Mouse (Mus musculus): ENCODE results near the gene Mapre3. TPM values are rescaled to one million over a fixed set of nuclear protein-coding genes. Genes with fewer than 3 reads are reported as not detected.
"Not testable (repeated sequence)": the region's sequence is repeated elsewhere in the genome, so short reads cannot be mapped to it uniquely, and the experiment has no call there.

Gene Mapre3
- polyA plus RNA-seq, 1 experiment from 2014 or later: 15.4 TPM

DNA sequence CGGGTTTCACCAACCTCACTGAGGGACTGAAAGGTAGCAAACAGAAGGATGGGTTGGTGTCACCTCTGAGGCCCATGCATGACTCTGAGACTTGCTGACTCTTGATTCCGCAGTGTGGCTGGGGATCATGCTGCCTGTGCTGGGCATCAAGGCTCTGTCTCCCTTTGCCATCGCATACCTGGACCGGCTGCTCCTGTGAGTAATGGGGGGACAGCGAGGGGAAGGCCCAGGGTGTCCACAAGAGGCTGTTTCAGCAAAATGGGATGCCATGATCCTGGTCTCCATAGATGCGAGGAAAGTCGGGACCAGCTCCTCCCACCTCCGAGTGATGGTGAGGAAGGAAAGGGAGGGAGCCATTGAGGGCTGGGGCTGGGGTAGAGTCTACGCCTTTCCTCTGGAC, 58.1 kb downstream of the Mapre3 start:
- Histone ChIP-seq H3K27ac (replicated peaks; ENCODE audit: low read depth, low read length) (no peak overlapping the region), H3K27me3 (ENCODE audit: control insufficient read depth, insufficient read depth, low read length) (no peaks in the 10 kb centered on the region), H3K9ac (replicated peaks; ENCODE audit: low read length) (no peak overlapping the region), H3K4me1 (ENCODE audit: control insufficient read depth, insufficient read depth, low read length) (no peaks in the 10 kb centered on the region), H3K36me3 (replicated peaks; ENCODE audit: control insufficient read depth, insufficient read depth, low read depth, low read length) (peaks cover 31% of the 10 kb centered on the region), H3K9me3 (replicated peaks; ENCODE audit: control insufficient read depth, low read length) (no peaks in the 10 kb centered on the region), H3K4me2 (ENCODE audit: low read depth, low read length) (no peak overlapping the region), H3K4me3 (ENCODE audit: low read depth, low read length) (no peak overlapping the region)
- no peak for ATAC-seq (replicated peaks; ENCODE audit: insufficient number of reproducible peaks, low FRiP score, low TSS enrichment, low read depth)
- WGBS: 93% methylated on average over 9 of the region's 9 CpGs
- no peak for DNase-seq (ENCODE audit: low spot score)

DNA sequence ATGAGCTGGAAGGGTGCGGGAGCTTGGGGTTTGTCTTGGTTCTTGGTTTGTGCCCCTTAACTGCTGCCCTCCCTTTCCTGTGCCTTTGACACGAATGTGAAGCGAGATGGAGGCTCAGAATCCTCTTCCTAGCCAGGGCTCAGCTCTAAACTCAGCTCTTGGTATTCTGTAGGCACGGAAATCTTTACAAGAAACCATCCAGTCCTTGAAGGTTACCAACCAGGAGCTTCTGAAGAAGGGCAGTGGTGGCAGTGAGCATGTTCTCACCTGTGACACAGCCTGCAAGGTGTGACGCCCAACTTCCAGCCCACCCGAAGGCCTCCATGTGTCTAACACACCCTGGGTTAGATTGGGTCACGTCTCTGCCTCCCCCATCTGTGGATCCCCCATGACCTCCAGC, 59.9 kb downstream of the Mapre3 start:
- H3K4me2 ChIP-seq (ENCODE audit: low read depth, low read length): no peak overlapping the region
- H3K4me3 ChIP-seq (ENCODE audit: low read depth, low read length): no peak overlapping the region
- ATAC-seq (replicated peaks; ENCODE audit: insufficient number of reproducible peaks, low FRiP score, low TSS enrichment, low read depth) (no peak), DNase-seq (ENCODE audit: low spot score) (no peak)
- no peaks in the 10 kb centered on the region for H3K4me1 ChIP-seq (ENCODE audit: control insufficient read depth, insufficient read depth, low read length)
- WGBS: 87% methylated on average over 7 of the region's 7 CpGs
- H3K9me3 ChIP-seq (replicated peaks; ENCODE audit: control insufficient read depth, low read length): no peaks in the 10 kb centered on the region
- peaks cover 31% of the 10 kb centered on the region for H3K36me3 ChIP-seq (replicated peaks; ENCODE audit: control insufficient read depth, insufficient read depth, low read depth, low read length)
- no peak overlapping the region for H3K27ac ChIP-seq (replicated peaks; ENCODE audit: low read depth, low read length)
- no peaks in the 10 kb centered on the region for H3K27me3 ChIP-seq (ENCODE audit: control insufficient read depth, insufficient read depth, low read length)
- no peak overlapping the region for H3K9ac ChIP-seq (replicated peaks; ENCODE audit: low read length)

DNA sequence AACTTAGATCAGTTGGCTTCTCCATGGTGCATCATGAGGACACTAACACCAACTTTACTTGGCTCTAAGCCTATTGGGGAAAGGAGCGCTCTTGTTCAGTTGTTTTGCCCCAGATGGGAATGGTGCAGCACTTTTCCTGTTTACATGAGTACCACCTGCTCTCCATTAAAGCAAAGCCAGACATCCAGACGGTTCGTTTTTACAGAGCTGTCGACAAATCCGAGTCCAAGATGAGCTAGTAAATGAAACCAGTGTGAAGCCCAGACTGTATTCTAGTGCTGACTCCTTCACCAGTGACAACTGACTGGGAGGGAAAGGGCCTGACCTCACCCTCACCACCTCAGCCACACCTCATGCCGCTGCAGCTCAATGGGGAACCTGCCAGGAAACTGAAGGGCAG, 64.2 kb downstream of the Mapre3 start:
- no peak overlapping the region for H3K27ac ChIP-seq (replicated peaks; ENCODE audit: low read depth, low read length)
- no peaks in the 10 kb centered on the region for H3K4me1 ChIP-seq (ENCODE audit: control insufficient read depth, insufficient read depth, low read length)
- H3K9me3 ChIP-seq (replicated peaks; ENCODE audit: control insufficient read depth, low read length): no peaks in the 10 kb centered on the region
- DNase-seq (ENCODE audit: low spot score) (peak; percentile 55), ATAC-seq (replicated peaks; ENCODE audit: insufficient number of reproducible peaks, low FRiP score, low TSS enrichment, low read depth) (no peak)
- WGBS: 29% methylated on average over 6 of the region's 6 CpGs
- H3K36me3 ChIP-seq (replicated peaks; ENCODE audit: control insufficient read depth, insufficient read depth, low read depth, low read length): peaks cover 23% of the 10 kb centered on the region
- H3K4me2 ChIP-seq (ENCODE audit: low read depth, low read length): no peak overlapping the region
- H3K27me3 ChIP-seq (ENCODE audit: control insufficient read depth, insufficient read depth, low read length): no peaks in the 10 kb centered on the region
- H3K9ac ChIP-seq (replicated peaks; ENCODE audit: low read length): no peak overlapping the region
- H3K4me3 ChIP-seq (ENCODE audit: low read depth, low read length): no peak overlapping the region

- DNase-seq (ENCODE audit: low spot score): no peak
- Histone ChIP-seq H3K4me2 (ENCODE audit: low read depth, low read length) (no peak overlapping the region), H3K4me3 (ENCODE audit: low read depth, low read length) (no peak overlapping the region), H3K4me1 (ENCODE audit: control insufficient read depth, insufficient read depth, low read length) (no peaks in the 10 kb centered on the region), H3K9ac (replicated peaks; ENCODE audit: low read length) (no peak overlapping the region), H3K27ac (replicated peaks; ENCODE audit: low read depth, low read length) (no peak overlapping the region), H3K9me3 (replicated peaks; ENCODE audit: control insufficient read depth, low read length) (no peaks in the 10 kb centered on the region), H3K36me3 (replicated peaks; ENCODE audit: control insufficient read depth, insufficient read depth, low read depth, low read length) (peaks cover 18% of the 10 kb centered on the region), H3K27me3 (ENCODE audit: control insufficient read depth, insufficient read depth, low read length) (no peaks in the 10 kb centered on the region)
- ATAC-seq (replicated peaks; ENCODE audit: insufficient number of reproducible peaks, low FRiP score, low TSS enrichment, low read depth): peak; percentile 61; the same call in 1 of the 2 replicates
- WGBS: 76% methylated on average over 5 of the region's 5 CpGs
These were observed 65.0 kb downstream of the Mapre3 start for GRCm38 (mm10) chr5:30879347-30879943.

DNA sequence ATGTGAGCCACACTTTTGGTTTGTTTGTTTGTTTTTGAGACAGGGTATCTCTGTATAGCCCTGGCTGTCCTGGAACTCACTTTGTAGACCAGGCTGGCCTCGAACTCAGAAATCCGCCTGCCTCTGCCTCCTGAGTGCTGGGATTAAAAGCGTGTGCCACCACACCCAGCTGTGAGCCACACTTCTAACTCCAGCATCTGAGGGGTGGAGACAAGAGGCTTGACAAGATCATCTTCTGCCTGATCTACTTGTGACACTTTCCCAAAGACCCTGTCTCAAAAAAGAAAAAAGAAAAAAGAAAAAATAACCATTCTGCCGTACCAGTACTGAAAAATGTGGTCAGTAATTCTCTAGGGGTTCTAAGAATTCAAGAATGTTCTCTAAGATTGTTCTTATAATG, 67.4 kb downstream of the Mapre3 start:
- not testable (repeated sequence) for H3K9me3 ChIP-seq (replicated peaks; ENCODE audit: control insufficient read depth, low read length); H3K27ac ChIP-seq (replicated peaks; ENCODE audit: low read depth, low read length); H3K4me2 ChIP-seq (ENCODE audit: low read depth, low read length); DNase-seq (ENCODE audit: low spot score); ATAC-seq (replicated peaks; ENCODE audit: insufficient number of reproducible peaks, low FRiP score, low TSS enrichment, low read depth); H3K4me3 ChIP-seq (ENCODE audit: low read depth, low read length); H3K9ac ChIP-seq (replicated peaks; ENCODE audit: low read length); H3K27me3 ChIP-seq (ENCODE audit: control insufficient read depth, insufficient read depth, low read length); H3K36me3 ChIP-seq (replicated peaks; ENCODE audit: control insufficient read depth, insufficient read depth, low read depth, low read length); H3K4me1 ChIP-seq (ENCODE audit: control insufficient read depth, insufficient read depth, low read length)
- WGBS: 84% methylated on average over 4 of the region's 4 CpGs

- Histone ChIP-seq H3K36me3 (replicated peaks; ENCODE audit: control insufficient read depth, insufficient read depth, low read depth, low read length) (no peaks in the 10 kb centered on the region; the same call in 1 of the 2 replicates), H3K27me3 (ENCODE audit: control insufficient read depth, insufficient read depth, low read length) (no peaks in the 10 kb centered on the region), H3K4me1 (ENCODE audit: control insufficient read depth, insufficient read depth, low read length) (peaks cover 2% of the 10 kb centered on the region; the same call in 1 of the 2 replicates), H3K4me2 (ENCODE audit: low read depth, low read length) (no peak overlapping the region), H3K9ac (replicated peaks; ENCODE audit: low read length) (no peak overlapping the region), H3K4me3 (ENCODE audit: low read depth, low read length) (no peak overlapping the region), H3K27ac (replicated peaks; ENCODE audit: low read depth, low read length) (no peak overlapping the region), H3K9me3 (replicated peaks; ENCODE audit: control insufficient read depth, low read length) (no peaks in the 10 kb centered on the region)
- 61% methylated on average over 4 of the region's 4 CpGs for WGBS
- no peak for ATAC-seq (replicated peaks; ENCODE audit: insufficient number of reproducible peaks, low FRiP score, low TSS enrichment, low read depth)
- no peak for DNase-seq (ENCODE audit: low spot score)
These were observed 71.8 kb downstream of the Mapre3 start for GRCm38 (mm10) chr5:30886209-30886608.

DNA sequence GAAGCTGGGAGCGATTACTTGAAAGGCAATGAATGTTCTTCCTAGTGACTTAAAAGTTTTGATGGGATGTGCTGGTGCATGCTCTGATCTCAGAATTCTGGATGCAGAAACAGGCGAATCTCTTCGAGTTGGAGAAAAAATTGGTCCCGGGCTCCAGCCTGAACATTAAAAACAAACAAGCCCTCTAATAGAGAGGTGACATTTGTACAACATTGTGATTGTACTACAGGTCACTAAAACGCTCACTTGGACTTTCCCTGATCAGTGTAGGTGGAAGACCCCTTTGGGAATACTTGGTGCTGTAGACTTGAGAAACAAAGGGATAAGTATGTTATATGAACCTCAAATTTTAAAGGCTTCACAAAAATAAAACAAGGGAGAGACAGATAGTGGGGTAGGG, 72.3 kb downstream of the Mapre3 start:
- ATAC-seq (replicated peaks; ENCODE audit: insufficient number of reproducible peaks, low FRiP score, low TSS enrichment, low read depth) (no peak), DNase-seq (ENCODE audit: low spot score) (no peak)
- Histone ChIP-seq H3K4me3 (ENCODE audit: low read depth, low read length) (peak overlapping the region; percentile 70), H3K27ac (replicated peaks; ENCODE audit: low read depth, low read length) (peak overlapping the region; percentile 85), H3K9me3 (replicated peaks; ENCODE audit: control insufficient read depth, low read length) (no peaks in the 10 kb centered on the region), H3K4me2 (ENCODE audit: low read depth, low read length) (peak overlapping the region; percentile 85), H3K27me3 (ENCODE audit: control insufficient read depth, insufficient read depth, low read length) (no peaks in the 10 kb centered on the region), H3K36me3 (replicated peaks; ENCODE audit: control insufficient read depth, insufficient read depth, low read depth, low read length) (no peaks in the 10 kb centered on the region; the same call in 1 of the 2 replicates), H3K4me1 (ENCODE audit: control insufficient read depth, insufficient read depth, low read length) (peaks cover 2% of the 10 kb centered on the region; the same call in 1 of the 2 replicates), H3K9ac (replicated peaks; ENCODE audit: low read length) (peak overlapping the region; percentile 18; the same call in 1 of the 2 replicates)
- WGBS: 34% methylated on average over 5 of the region's 5 CpGs

DNA sequence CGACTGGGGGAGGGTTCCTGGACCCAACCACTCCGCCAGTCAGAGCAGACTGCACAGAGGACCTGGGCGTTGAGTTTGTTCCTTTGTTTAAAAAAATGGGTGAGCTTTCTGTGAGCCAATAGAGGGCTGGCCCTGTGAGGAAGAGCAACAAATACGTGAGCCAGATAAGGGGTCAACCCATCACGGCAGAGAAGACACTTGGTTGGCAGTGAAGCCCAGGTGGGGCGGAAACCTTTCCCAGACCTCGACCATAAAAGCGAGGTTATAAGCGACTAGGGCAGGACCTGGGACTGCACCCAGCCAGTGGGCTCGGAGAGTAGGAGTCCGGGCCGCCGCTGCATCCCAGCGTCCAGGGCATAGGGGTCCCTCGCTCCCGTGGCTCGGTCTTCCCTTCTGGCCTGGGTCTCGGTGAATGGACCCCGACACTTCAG, 72.9 kb downstream of the Mapre3 start:
- Histone ChIP-seq H3K4me3 (ENCODE audit: low read depth, low read length) (peak overlapping the region; percentile 70), H3K27ac (replicated peaks; ENCODE audit: low read depth, low read length) (peak overlapping the region; percentile 85), H3K36me3 (replicated peaks; ENCODE audit: control insufficient read depth, insufficient read depth, low read depth, low read length) (no peaks in the 10 kb centered on the region; the same call in 1 of the 2 replicates), H3K9me3 (replicated peaks; ENCODE audit: control insufficient read depth, low read length) (no peaks in the 10 kb centered on the region), H3K9ac (replicated peaks; ENCODE audit: low read length) (peak overlapping the region; percentile 60), H3K4me2 (ENCODE audit: low read depth, low read length) (peak overlapping the region; percentile 85), H3K27me3 (ENCODE audit: control insufficient read depth, insufficient read depth, low read length) (no peaks in the 10 kb centered on the region), H3K4me1 (ENCODE audit: control insufficient read depth, insufficient read depth, low read length) (peaks cover 2% of the 10 kb centered on the region; the same call in 1 of the 2 replicates)
- peak; percentile 82 for DNase-seq (ENCODE audit: low spot score)
- under 1% methylated on average over 19 of the region's 19 CpGs for WGBS
- ATAC-seq (replicated peaks; ENCODE audit: insufficient number of reproducible peaks, low FRiP score, low TSS enrichment, low read depth): peak; percentile 61

Data from embryonic facial prominence, embryonic 11.5 days (tissue).